Mouse (Mus musculus) yolk sac, embryonic 10.5 days (tissue): Measurements from ENCODE around the gene Cst6.

ENCODE experiments used
- DNase-seq: peaks from one replicate; pipeline ENCODE4 v3.0.0-alpha.2; 2017; ENCODE audit warnings: low spot score

The Cst6 gene

DNA sequence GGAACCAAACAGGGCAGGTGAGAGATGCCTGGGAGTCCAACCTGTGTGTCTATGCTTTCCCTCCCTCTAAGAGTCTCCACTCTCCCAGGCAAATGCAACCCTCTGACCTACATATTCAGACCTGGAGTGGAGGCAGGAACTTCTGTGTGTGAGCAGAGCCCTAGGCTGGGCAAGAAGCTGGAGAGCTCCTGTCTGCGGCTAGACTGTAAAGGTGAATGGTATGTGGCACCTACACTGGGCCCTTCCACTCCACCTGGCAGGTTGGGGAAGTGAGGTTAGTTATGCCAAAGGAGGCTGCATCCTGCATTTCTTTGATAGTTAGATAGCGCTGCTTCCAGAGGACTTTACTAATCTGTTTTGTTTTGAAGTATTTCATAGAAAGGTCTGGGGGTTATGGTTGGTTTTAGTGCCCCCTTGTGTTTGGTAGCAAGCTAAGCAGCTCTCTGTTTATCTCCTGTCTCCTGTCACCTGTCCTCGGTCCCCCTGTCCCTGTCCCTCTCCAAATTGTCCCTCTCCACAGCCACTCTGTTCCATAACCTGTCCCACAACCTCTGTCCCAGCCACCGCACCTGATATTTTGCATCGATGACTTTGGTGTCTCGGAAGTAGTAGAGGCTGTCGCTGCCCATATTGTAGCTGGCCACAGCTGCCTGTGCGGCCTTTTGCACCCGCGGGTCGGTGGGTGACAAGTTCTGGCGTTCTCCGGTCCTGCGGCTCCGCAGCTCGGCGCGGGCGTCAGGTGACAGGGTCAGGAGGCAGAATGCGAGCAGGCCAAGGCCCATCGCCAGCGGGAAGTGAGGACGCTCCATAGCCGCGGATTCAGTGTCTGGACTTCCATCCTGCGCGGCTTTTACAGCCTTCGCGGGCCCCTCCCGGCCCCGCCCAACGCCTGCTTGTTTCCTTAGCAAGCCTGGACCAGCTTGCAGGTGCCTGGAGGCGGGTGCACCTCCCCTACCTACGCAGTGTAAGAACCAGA is 560 bp downstream of the Cst6 start:
- peak; percentile 44 for DNase-seq

DNA sequence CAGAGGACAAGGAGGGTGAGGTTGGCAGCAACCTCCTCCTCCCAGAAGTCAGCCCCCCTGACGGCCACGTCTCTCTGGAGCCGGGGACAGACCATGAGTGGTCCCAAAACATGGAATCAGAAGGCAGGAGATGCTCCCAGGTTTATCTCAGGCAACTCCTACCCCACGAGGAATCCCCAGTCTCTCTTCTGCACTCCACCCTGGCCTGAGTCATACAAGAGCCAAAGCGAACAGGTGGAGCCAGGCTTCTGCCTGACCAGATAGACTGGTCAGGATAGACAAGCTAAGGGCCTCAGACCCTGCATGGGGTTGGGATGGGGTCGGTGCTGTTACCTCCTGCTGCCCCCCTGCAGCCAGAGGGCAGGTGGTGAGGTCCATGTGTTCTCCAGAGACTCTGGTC is 1.3 kb downstream of the Cst6 start:
- DNase-seq, result no peak

DNA sequence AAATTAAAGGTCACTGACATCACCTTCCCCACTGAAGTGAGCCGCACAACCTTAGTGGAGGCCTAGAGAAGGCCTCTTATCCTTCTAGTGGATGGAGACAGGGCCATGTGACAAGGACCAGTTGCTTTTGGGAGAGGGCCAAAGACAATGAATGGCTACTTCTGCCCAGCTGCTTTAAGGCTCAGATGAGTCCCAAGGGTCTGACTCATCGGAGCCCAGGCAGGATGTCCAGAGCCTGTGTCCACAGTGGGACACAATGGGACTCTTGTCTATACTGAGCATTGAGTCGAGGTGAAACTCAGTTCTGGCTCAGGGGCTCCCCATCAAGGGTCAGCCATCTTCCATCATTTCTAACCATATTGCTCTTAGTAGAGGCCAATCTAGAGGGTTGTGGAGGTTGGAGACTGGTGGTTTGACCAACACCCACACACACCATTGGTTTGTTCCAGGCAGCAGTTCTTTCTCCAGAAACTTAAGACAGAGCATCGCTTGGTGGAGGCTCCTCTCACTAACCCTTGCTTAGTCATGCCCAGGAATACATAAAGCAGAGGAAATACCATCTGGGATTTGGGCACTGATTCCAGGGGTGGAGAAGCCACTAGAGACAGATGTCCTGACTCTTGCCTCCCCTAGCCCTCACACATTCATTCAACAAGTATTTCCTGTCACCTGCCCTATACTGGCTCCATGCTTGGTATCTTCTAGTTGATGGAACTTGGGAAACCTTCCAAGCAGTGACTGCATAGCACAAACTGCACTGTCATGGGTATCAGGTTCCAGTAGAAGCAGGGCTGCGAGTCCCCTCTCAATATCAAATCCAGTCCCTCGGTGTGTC is 3.9 kb downstream of the Cst6 start:
- DNase-seq, result no peak

DNA sequence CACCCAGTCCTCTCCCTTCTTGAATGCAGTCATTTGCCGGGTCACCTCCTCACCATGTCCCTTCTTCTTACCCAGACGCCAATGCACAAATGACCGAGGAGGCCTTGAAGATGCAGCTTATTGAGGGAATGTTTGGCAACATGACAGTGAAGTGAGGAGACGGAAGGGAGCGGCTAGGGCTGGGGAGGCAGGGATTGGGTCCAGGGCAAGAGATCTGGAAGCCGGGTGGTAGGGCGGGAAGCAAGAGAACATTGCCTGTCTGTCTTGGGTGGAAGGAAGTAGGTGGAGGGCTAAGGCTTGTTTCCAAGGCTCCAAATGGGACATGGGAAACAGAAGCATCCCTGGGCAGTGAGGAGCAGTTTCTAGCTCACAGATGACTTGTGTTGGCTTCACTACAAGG is 8.0 kb downstream of the Cst6 start:
- no peak for DNase-seq

DNA sequence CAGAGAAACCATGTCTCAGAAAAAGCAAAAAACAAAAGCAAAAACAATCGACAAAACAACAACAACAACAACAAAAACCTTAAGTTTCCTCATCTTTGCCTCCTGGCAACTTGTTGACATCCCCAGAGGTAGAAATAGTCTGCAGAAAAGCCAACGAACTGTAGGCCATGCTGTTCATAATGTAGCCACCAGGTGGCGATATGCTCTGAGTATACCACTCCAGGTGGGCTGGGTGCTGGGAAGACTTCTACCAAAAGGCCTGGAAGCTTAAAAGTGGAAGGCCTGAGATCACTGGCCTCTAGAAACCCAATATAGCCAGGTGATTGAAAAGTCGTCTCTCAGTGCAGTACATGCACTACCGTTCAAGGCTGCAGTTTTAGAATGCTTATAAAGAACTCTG is 11.4 kb downstream of the Cst6 start:
- peak; percentile 47 for DNase-seq

DNA sequence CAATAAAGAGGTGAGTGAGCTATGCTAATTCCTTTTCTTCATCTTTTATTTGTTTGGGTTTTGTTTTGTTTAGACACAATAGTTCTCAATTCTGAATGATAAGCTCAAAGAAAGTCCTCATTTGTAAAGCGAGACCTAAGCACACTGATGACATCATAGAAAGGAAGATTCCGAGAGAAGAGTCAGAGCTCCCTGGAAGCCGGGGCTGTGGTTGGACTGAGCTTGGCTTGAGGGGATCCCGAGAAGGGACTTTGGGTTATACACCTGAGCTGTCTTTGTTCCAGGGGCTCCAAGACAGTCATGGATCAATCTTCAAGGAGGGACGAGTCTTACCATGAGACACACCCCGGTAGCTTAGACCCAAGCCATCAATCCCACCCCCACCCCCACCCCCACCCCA is 13.9 kb downstream of the Cst6 start, which contains the start of gene Catsper1:
Catsper1 (plus strand) TSS at position 301 of the 400 bp plus-strand sequence.
- DNase-seq, result no peak

DNA sequence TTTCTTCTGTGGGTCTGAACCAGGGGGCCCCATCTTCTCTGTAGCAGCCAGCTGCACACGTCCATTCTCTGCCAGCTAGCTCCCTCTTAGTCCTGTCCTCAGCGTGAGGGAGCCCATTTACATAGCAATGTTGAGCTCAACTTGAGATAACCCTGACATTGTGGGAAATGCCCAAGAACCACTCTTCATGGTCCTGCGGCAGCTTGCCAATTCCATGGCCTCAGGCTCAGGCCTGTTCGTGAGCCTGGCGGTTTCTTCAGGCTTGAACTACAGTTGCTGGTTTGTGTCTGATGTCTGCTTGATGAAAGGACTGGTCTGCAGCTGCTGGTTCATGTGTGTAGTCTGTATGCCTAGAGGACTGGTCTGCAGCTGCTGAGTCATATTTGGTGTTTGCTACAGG is 14.6 kb downstream of the Cst6 start:
- DNase-seq, result no peak

DNA sequence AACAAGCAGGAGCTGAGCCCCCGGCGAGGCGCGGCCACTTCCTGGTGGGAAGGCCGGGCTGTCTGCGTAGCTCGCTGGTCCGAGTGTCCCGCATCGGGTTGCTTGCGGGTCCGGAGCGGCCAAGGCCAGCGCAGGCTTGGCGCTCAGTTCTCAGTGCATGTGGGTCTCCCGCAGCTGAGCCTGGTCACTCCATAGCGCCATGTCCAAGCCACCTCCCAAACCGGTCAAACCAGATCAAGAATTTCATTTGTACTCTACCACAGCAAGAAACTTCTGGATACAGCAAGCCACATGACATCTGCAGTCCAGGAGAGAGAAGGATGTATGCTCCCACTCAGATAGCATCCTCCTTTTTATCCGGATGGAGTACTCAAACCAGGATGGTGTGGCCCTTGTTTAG is 21.4 kb downstream of the Cst6 start:
- no peak for DNase-seq

DNA sequence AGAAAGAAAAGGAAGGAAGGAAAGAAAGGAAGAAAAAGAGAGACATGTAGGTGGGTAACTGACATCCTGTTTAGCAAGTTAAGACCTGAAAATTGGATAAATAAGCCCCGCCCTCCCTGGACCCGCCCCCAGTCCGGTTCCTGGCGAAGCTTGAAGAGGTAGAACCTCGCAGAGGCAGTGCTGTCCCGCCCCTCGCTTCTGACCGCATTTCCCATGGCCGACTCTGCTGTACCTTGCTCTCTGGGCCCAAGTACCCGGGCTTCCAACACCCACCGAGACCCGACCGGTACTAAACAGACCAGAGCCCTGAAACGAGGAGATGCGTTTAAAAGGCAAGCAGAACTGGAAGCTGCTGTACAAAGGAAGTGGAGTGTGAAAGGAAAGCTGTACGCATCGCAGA is 25.6 kb downstream of the Cst6 start:
- no peak for DNase-seq

DNA sequence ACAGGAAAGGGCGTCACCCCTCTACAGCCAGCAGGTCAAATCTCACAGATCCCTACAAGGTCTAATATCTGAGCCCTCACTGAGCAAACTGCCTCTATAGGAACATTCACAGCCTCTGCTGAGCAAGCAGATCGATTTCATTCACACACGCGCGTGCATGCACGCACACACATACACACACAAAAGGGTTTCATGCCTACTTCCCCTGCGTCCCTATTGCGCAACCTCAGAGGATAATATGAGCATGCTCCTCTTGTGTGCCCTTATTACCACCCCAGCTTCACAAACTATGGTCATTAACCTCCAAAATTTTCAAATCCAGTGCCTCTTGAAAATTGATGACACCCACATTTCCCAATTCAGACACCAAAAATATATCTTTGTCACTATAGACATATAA is 36.2 kb downstream of the Cst6 start:
- no peak for DNase-seq

DNA sequence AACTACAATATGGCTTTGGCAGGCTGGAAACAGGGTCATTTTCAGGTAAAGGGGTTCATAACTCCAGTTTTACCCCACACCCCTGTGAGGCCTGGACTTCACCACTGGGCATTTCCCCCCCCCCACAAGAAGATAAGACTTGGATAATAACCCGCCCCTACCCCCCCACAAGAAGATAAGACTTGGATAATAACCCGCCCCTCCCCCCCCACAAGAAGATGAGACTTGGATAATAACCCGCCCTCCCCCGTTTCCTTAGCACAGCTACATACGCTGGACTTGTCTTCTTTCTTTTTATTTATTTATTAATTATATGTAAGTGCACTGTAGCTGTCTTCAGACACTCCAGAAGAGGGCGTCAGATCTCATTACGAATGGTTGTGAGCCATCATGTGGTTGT is 40.3 kb downstream of the Cst6 start:
- DNase-seq, result no peak

DNA sequence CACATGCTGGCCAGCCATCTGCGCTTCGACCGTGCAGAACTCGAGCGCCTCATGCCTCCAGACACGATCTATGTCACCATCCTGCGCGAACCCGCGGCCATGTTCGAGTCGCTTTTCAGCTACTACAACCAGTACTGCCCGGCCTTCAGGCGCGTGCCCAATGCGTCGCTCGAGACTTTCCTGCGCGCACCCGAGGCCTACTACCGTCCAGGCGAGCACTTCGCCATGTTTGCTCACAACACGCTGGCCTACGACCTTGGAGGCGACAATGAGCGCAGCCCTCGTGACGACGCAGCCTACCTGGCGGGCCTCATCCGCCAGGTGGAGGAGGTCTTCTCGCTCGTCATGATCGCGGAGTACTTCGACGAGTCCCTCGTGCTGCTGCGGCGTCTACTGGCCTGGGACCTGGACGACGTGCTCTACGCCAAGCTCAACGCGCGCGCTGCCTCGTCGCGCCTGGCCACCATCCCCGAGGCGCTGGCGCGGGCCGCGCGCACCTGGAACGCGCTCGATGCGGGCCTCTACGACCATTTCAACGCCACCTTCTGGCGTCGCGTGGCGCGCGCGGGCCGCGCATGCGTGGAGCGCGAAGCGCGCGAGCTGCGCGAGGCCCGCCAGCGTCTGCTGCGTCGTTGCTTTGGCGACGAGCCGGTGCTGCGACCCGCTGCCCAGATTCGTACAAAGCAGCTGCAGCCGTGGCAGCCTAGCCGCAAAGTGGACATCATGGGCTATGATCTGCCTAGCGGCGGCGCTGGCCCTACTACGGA is 42.2 kb downstream of the Cst6 start:
- DNase-seq, result peak; percentile 17

DNA sequence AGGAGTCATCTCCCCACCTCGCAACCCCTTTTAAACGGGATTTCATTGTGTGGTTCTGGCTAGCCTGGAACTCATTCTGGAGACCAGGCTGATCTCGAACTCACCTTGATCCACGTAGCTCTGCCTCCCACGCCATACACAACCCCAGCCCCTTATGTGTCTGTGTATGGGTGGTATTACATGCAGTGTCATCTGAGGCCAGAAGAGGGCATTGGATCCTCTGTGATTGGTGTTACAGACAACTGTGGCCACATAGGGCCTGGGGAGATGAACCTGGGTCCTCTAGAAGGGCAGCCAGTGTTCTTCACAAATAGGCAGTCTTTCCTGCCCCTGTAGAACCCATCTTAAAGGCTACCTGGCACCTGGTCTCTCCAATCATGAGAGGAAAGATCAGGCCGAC is 43.1 kb downstream of the Cst6 start:
- no peak for DNase-seq

DNA sequence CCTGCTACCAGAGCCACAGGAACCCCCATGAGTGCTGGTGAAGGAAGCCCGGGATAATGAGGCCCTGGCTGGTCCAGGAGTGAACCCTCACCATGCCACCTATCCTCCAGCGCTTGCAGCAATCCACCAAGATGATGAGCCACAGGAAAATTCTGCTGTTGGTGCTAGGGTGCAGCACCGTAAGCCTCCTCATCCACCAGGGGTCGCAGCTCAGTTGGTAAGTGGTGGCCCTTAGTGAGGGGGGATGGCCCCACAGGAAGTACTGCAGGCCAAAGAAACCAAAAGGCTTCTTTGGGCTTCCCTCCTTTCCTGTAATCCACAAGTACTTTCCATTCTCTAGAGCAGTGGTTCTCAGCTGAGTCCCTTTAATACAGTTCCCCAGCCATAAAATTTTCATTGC is 46.9 kb downstream of the Cst6 start:
- no peak for DNase-seq

DNA sequence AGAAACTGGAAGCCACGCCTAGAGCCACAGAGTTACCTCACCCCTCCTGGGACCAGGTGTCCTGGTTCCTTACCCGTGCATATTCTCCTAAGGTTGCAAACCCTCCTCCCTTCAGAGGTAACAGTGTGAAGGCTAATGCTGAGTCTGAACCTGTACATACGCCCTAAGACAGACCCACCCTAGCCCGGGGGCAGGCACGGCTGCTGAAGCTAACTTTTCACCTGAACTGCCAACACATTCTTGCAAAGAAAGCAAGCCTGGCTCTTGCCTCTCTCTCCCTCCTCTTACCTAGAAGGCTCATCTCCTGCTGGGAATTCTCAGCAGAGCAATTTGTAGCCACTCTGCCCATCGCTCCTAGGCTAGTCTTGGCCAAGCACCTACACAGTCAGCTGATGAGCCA is 48.8 kb downstream of the Cst6 start:
- DNase-seq, result no peak

DNA sequence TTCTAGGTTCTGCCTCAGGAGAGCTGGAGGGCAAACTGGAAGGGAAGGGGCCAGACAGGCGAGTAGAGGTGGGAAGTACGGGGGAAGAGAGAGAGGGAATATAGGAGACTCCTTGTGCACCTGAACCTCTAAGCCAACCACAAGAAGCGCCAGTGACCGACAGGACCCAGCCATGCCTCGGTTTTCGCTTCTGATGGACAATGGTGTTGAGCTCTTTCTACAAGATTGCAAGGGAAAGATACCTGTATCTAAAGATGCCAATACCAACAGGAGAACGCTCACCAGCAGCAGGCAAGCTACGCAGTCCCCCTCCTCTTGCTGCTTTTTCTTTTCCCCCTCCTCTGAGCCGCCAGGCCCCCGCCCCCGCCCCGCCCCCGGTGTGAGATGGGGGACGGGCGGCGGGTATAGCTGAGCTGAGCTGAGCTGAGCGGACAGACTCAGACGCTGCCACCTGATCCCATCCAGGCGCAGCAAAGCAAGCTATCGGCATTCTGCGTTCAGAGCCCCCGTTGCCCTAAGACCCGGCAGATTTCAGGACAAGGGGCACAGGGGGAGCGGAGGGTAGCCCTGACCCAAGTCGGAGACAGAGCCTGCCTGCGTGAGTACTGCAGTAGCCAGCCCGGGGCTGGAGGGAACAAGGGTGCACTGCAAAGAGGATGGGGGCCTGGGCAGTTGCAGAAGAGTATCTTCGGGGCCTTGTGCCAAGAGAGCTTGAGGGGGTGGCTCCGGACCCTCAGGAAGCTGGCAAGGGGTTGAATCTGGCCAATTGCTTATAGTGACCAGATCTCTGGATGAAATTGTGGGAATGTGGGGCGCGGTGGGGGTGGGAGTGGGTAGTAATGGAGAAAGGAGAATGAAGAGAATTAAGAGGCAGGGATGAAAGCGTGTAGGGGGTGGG is 51.2 kb downstream of the Cst6 start, which contains the start of gene Gal3st3:
Gal3st3 (plus strand) TSS at position 429 of the 898 bp plus-strand sequence.
- no peak for DNase-seq

DNA sequence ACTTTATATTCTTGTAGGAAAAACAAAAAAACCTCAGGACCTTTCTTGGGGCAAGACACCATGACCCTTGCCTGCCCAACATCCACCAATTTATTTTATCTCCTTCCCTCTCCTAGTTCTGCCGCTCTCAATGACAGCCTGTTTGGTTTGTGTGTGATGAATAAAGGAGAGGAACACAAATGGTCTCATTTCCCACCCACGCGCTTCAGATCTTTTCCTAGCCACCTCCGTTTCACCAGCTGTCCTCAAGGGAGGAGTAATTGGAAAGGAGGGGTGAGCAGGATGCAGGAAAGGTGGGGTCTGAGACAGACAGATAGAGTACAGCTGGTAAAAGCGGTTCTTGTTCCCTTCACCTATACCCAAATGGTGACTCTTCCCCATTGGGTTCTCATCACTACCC is 52.7 kb downstream of the Cst6 start:
- no peak for DNase-seq

DNA sequence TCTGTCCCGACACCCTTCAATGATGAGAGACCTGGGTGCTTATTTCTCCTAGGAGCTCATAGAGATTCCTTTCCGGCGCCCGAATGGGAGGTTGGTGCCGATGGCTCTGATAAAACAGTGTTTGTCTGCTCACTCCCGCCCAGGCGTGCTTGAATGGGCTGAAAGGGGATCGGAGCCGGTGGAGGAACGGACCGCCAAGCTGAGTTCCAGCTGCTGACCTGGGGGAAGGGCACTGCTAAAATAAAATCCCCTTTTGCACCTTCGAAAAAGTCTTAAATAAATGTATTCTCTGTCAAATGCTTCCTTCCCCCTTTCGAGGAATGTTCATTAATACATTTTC is 53.7 kb downstream of the Cst6 start:
- DNase-seq, result no peak

DNA sequence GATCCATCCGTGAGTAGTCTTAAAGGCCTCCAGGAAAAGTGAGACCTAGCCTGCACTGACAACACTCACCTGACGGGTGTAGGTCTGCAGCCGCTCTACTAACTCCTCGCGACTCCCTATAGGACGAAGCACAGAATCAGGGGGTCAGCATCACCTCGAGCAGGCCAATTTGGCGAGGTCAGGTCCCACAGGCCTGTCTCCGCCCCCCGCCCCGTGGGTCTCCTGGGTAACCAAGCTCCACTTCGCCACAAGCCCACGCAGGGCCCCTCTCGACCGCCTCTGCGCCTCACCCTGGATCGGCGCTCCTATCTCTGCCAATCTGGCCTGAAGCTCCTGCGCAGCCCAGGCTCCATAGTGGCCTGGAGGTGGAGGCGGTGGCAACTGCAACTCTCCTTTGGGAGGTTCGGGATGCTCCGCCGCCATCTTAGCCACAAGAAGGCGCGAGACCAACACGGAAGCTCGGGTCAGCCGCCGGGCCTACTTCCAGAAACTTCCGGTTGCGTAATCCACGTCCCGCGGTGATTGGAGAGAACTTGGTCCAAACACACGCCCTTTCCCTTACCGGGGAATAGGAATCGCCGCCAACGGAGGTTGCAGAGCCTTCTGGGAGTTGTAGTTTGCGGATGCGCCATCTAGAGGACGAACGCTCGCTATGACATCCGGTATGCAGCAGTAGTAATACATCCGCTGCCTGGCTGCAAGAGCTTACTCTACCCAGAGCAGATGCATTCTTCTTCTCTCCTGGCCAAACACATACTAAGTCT is 54.2 kb downstream of the Cst6 start, which contains the start of gene Sf3b2:
Sf3b2 (minus strand) TSS at position 484 of the 764 bp plus-strand sequence.
- peak; percentile 99 for DNase-seq
